Mouse (Mus musculus) layer of hippocampus, adult 18-20 months (tissue): ENCODE measurements around the gene Vmn1r172. TPM values are rescaled to one million over a fixed set of nuclear protein-coding genes. Genes with fewer than 3 reads are reported as not detected.
"Not testable (repeated sequence)": the region's sequence is repeated elsewhere in the genome, so short reads cannot be mapped to it uniquely, and the experiment has no call there.

Source experiments
- DNase-seq, 2 experiments: peaks; one replicate each; pipeline ENCODE4 v3.0.0; 2022; ENCODE audit warnings: low spot score in 2 of 2
- long read RNA-seq: library from polyadenylated mRNA; stranded (forward); transcript quantifications from one replicate; pipeline ENCODE4 v2.0.0, GENCODE M21; 2021
- total RNA-seq, 2 experiments: library from RNA; stranded (reverse); gene quantifications; 2 replicates each; pipeline ENCODE4 v1.2.3; 2021

Gene Vmn1r172
- total RNA-seq, result not detected
- long read RNA-seq, result 0 reads

DNA sequence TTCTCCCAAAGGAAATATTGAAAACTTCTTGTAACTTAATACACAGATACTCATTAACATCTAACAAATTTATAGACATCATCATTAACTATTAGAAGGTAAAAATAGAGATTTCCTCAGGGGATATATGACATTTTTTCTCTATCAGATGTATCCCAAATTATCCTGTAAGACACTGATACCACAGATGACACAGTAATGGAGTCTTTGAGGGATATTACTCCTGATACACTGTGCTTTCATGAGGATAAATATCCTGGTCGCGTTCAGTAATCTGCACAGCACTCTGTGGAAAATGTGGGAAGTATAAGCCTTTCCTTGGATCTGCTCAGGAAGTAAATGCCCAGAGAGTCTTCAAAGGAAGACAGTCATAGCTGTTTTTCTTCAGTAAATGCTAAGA is at the start of gene Vmn1r172:
Gene Vmn1r172, plus strand, starts transcription at position 301 of the 400 bp plus-strand sequence.
- DNase-seq, result no peak

DNA sequence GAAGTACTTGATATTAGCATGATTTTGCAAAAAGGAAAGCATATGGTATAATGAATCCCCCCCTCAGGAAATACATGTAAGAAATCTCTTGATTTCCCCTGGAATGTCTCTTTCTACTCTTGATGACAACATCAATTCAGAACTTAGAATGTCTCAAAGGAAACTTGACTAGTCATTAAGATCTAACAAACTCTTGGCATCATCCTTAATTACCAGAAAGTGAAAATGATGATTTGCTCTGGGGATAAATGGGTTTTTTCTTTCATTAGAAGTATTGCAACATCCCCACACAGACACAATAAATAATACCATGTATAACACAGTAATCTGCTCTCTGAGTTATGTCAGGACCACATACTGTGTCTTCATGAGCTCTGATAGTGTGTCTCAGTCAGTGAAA is 27.7 kb upstream of the Vmn1r172 start, which contains the start of gene Vmn1r171:
Gene Vmn1r171, plus strand, starts transcription at position 301 of the 400 bp plus-strand sequence.
- no peak for DNase-seq

DNA sequence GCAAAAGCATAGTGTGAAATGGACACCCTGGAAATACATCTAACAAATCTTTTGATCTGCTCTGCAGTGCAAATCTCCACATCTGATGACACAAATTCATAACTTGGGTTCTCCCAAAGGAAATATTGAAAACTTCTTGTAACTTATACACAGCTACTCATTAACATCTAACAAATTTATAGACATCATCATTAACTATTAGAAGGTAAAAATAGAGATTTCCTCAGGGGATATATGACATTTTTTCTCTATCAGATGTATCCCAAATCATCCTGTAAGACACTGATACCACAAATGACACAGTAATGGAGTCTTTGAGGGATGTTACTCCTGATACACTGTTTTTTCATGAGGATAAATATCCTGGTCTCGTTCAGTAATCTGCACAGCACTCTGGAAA is 42.3 kb downstream of the Vmn1r172 start, which contains the start of gene Vmn1r173:
Gene Vmn1r173, plus strand, starts transcription at position 301 of the 400 bp plus-strand sequence.
- not testable (repeated sequence) for DNase-seq

Other genes starting within 250 kb of the Vmn1r172 start
- not detected for gene Vmn1r167, start 151.1 kb upstream of the Vmn1r172 start, total RNA-seq
- not detected for gene Vmn1r168, start 118.6 kb upstream of the Vmn1r172 start, total RNA-seq
- not detected for gene Vmn1r169, start 82.8 kb upstream of the Vmn1r172 start, total RNA-seq
- not detected for gene Vmn1r170, start 52.1 kb upstream of the Vmn1r172 start, total RNA-seq
- gene Vmn1r171, start 27.6 kb upstream of the Vmn1r172 start, total RNA-seq, result not detected
- not detected for gene Vmn1r173, start 42.4 kb downstream of the Vmn1r172 start, total RNA-seq
- not detected for gene Vmn1r174, start 94.0 kb downstream of the Vmn1r172 start, total RNA-seq
- gene Vmn1r175, start 152.3 kb downstream of the Vmn1r172 start, total RNA-seq, result not detected
- gene Vmn1r176, start 179.1 kb downstream of the Vmn1r172 start, total RNA-seq, result not detected
- not detected for gene Vmn1r177, start 208.1 kb downstream of the Vmn1r172 start, total RNA-seq
- gene Vmn1r178, start 233.7 kb downstream of the Vmn1r172 start, total RNA-seq, result not detected